Mouse (Mus musculus): ENCODE results near the gene Gm20826. TPM values are rescaled to one million over a fixed set of nuclear protein-coding genes. Genes with fewer than 3 reads are reported as not detected.
"Not testable (repeated sequence)": the region's sequence is repeated elsewhere in the genome, so short reads cannot be mapped to it uniquely, and the experiment has no call there.

Gm20826 gene
- 0.03 TPM in 1 of 2 replicates, not detected in the other for polyA plus RNA-seq (2014; fragmentation: Nextera tagmentation; extraction: Ambion mirVana)

DNA sequence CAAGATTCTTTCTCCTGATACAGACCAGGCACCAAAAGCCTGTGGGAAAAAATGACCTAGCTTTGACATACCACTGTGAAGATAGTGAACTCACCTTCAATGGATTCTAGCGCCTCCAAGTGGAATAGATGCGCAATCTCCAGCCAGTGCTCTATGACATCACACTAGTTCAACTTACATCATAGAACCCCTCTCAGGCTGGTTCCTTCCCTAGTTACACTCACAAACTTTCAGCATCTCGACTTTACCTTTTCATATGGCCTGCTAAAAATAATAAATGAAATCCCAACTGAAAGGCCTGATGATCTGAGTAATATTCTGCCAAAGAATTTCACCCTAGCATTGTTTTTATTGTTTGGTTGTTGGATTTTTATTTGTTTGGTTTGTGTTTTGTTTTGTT lies at the start of gene Gm20826:
Gene Gm20826, minus strand, starts transcription at position 101 of the 400 bp plus-strand sequence.
- DNase-seq (ENCODE audit: low spot score); H3K27me3 ChIP-seq (ENCODE audit: control insufficient read depth, insufficient read depth, low read length); H3K4me3 ChIP-seq (ENCODE audit: low read depth, low read length); H3K27ac ChIP-seq (ENCODE audit: low read depth, low read length); H3K36me3 ChIP-seq (ENCODE audit: control insufficient read depth, insufficient read depth, low read length); H3K4me1 ChIP-seq (replicated peaks; ENCODE audit: control insufficient read depth, insufficient read depth, low read length); H3K9ac ChIP-seq (ENCODE audit: low read depth, low read length); H3K4me2 ChIP-seq (replicated peaks; ENCODE audit: low read depth, low read length); H3K9me3 ChIP-seq (ENCODE audit: control insufficient read depth, low read length); ATAC-seq (ENCODE audit: low FRiP score): not testable (repeated sequence)
- WGBS = no CpG with 5 or more reads among the region's 3 CpGs

Other genes starting within 250 kb of the Gm20826 start
- not detected in 2 replicates for gene Gm21788, start 233.5 kb downstream of the Gm20826 start, polyA plus RNA-seq (2014; fragmentation: Nextera tagmentation; extraction: Ambion mirVana)
- not detected in 2 replicates for gene Gm28576, start 84.5 kb upstream of the Gm20826 start, polyA plus RNA-seq (2014; fragmentation: Nextera tagmentation; extraction: Ambion mirVana)

All from hindbrain, embryonic 11.5 days (tissue).